Mouse (Mus musculus) C3H10T1/2 (cell line): Measurements from ENCODE around the gene Oma1. TPM values are rescaled to one million over a fixed set of nuclear protein-coding genes. Genes with fewer than 3 reads are reported as not detected.

ENCODE experiments used
- polyA plus RNA-seq, 2 experiments: library from polyadenylated mRNA; unstranded; fragments of >200 nt; fragmentation: generic; extraction: Trizol; gene quantifications; one replicate each; pipeline ENCODE4 v1.2.1; 2012; ENCODE audit warnings: missing spikeins in 2 of 2

Gene Oma1
- polyA plus RNA-seq = 1 to 10 TPM; 1.7 to 7.9 TPM

GRCm38 (mm10) chr4:103313587-103314525, at the start of gene Oma1:
Gene Oma1 (plus strand): TSS chr4:103313812.

GRCm38 (mm10) chr4:103290763-103291162, 22.8 kb upstream of the Oma1 start, which contains the start of gene 4921539E11Rik:
Gene 4921539E11Rik (minus strand): TSS chr4:103290863.

Other genes starting within 250 kb of the Oma1 start
- gene Mier1, start 199.4 kb upstream of the Oma1 start, polyA plus RNA-seq = 1 to 10 TPM; 1.6 to 7.5 TPM
- gene Wdr78, start 199.3 kb upstream of the Oma1 start, polyA plus RNA-seq = 1 to 10 TPM in 1 of 2 experiments, under 1 TPM in 1; 0.15 to 1.1 TPM
- 1 to 10 TPM; 1.2 to 3.0 TPM for gene Slc35d1, start 98.6 kb upstream of the Oma1 start, polyA plus RNA-seq
- gene 4921539E11Rik, start 22.9 kb upstream of the Oma1 start, polyA plus RNA-seq = not detected